Mouse (Mus musculus): ENCODE measurements around the gene Mfap1a. TPM values are rescaled to one million over a fixed set of nuclear protein-coding genes. Genes with fewer than 3 reads are reported as not detected.
"Not testable (repeated sequence)": the region's sequence is repeated elsewhere in the genome, so short reads cannot be mapped to it uniquely, and the experiment has no call there.

Gene Mfap1a
- polyA plus RNA-seq, 1 experiment from 2014 or later, result 32.7 TPM

DNA sequence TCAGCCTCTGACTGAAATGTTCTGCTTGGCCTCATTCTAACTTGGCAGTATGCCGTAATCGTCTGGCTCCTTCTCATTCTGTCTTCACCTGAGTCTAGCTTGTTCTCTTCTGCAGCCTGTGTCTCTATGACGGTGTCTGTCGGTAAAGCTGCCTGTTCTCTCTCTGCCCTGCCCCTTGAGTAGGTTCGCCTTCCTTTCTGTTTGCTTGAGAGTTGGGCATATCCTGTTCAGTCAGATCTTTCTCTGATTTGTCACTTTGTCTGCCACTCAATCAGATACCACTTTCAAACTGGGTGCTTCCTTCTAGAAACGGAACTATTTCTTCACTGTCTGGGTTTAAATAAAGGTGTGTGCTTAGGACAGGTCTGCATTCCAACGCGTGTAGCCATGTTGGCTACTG is 4.9 kb upstream of the Mfap1a start:
- ATAC-seq (ENCODE audit: insufficient number of reproducible peaks, low FRiP score, low TSS enrichment, low read depth), result no peak
- Histone ChIP-seq H3K27me3 (no peaks in the 10 kb centered on the region), H3K27ac (replicated peaks) (no peak overlapping the region), H3K4me1 (peaks cover 14% of the 10 kb centered on the region), H3K9me3 (replicated peaks) (no peaks in the 10 kb centered on the region), H3K4me2 (replicated peaks) (no peak overlapping the region), H3K9ac (no peak overlapping the region), H3K4me3 (replicated peaks) (no peak overlapping the region), H3K36me3 (peaks cover 18% of the 10 kb centered on the region)
- 90% methylated on average over 8 of the region's 8 CpGs for WGBS

GRCm38 (mm10) chr2:121509584-121509983 is 3.1 kb upstream of the Mfap1a start:
- Histone ChIP-seq H3K4me2 (replicated peaks) (peak overlapping the region; percentile 48), H3K9me3 (replicated peaks) (no peaks in the 10 kb centered on the region), H3K4me3 (replicated peaks) (peak overlapping the region; percentile 42), H3K36me3 (peaks cover 16% of the 10 kb centered on the region), H3K9ac (no peak overlapping the region; the same call in 1 of the 2 replicates), H3K4me1 (peaks cover 14% of the 10 kb centered on the region), H3K27ac (replicated peaks) (no peak overlapping the region), H3K27me3 (no peaks in the 10 kb centered on the region)
- peak; percentile 64; the same call in 1 of the 2 replicates for ATAC-seq (ENCODE audit: insufficient number of reproducible peaks, low FRiP score, low TSS enrichment, low read depth)
- WGBS, result 20% methylated on average over 16 of the region's 16 CpGs

DNA sequence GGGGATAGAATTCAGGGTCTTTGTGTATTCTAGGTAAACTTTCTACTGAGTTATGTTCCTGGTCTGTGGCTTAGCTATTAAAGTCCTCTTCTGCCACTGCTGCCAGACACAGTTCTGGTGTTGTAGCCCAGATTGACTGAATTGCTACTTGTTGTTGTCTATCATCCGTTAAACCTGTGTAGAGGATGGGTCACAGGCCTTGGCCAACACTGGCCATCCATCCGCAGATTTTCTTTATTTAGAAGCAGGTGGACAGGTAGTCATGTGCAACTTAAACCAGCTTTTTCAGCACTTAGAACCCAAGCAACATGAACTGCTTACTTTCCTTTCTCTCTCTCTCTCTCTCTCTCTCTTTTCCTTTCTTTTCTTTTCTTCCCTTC is 1.5 kb upstream of the Mfap1a start:
- Histone ChIP-seq H3K4me1 (peaks cover 14% of the 10 kb centered on the region), H3K9ac (no peak overlapping the region), H3K9me3 (replicated peaks) (no peaks in the 10 kb centered on the region), H3K27ac (replicated peaks) (no peak overlapping the region), H3K4me3 (replicated peaks) (peak overlapping the region; percentile 61), H3K27me3 (no peaks in the 10 kb centered on the region), H3K36me3 (peaks cover 20% of the 10 kb centered on the region), H3K4me2 (replicated peaks) (peak overlapping the region; percentile 60)
- ATAC-seq (ENCODE audit: insufficient number of reproducible peaks, low FRiP score, low TSS enrichment, low read depth), result no peak
- 81% methylated on average over 2 of the region's 2 CpGs for WGBS

DNA sequence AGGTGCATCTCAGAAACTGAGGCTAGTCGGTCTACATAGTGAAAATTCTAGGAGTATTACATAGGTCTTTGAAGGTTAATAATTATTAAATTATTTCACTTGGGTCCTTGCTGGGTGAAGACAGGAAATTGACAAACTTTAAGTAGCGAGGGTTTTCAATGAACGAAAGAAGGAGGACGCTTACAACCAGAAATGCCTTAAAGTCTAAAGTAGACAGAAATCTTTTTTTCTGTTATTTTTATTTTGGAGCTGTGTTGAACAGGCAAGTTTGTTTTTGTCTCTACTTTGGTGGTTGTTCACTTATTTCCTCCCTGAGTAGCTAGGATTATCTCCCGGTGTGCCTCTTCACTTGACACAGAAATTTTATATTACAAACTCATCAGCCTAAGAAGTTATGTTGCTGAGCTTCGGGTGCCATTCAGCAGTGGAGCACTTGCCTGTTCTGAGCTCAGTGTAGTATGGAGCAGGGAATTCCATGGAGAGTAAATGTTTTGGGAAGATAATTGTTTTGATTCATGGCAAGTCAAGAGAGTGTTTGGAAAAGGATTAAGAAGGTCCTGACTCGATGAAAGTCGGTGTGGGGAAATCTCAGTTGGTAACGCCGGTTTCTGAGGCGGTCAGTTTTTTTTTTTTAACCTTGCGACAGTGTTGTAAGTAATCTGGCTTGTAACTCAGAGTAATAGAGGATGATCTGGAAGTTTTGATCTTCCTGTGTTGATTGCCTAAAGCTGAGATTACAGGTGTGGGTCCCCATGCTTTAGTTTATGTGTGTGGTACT is 897 bp upstream of the Mfap1a start:
- no peak for ATAC-seq (ENCODE audit: insufficient number of reproducible peaks, low FRiP score, low TSS enrichment, low read depth)
- WGBS, result 21% methylated on average over 12 of the region's 12 CpGs

DNA sequence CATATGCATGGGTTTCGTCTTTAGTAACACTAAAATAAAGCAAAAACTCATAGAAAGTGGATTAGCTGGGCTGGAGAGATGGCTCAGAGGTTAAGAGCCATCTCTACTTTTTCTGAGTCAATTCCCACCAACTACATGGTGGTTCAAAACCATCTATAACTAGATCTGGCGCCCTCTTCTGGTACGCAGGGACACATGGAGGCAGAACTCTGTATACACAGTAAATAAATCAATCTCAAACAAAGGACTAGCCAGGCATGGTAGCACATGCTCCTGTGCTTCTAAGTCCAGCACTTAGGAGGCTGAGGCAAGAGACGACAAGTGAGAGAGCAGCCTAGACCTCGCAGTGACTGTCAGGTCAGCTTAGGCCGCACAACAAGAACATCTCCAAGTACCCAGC is 4.9 kb downstream of the Mfap1a start:
- H3K27me3 ChIP-seq; ATAC-seq (ENCODE audit: insufficient number of reproducible peaks, low FRiP score, low TSS enrichment, low read depth); H3K36me3 ChIP-seq; H3K4me1 ChIP-seq; H3K4me2 ChIP-seq (replicated peaks); H3K27ac ChIP-seq (replicated peaks); H3K9ac ChIP-seq; H3K9me3 ChIP-seq (replicated peaks); H3K4me3 ChIP-seq (replicated peaks): not testable (repeated sequence)
- 70% methylated on average over 3 of the region's 6 CpGs for WGBS

More for the DNA sequence above, 897 bp upstream of the Mfap1a start:
- Histone ChIP-seq H3K4me3 (replicated peaks) (peak overlapping the region; percentile 61), H3K9me3 (replicated peaks) (no peaks in the 10 kb centered on the region), H3K27me3 (no peaks in the 10 kb centered on the region), H3K36me3 (peaks cover 20% of the 10 kb centered on the region), H3K9ac (peak overlapping the region; percentile 40), H3K4me1 (peaks cover 14% of the 10 kb centered on the region), H3K4me2 (replicated peaks) (peak overlapping the region; percentile 60), H3K27ac (replicated peaks) (no peak overlapping the region)

DNA sequence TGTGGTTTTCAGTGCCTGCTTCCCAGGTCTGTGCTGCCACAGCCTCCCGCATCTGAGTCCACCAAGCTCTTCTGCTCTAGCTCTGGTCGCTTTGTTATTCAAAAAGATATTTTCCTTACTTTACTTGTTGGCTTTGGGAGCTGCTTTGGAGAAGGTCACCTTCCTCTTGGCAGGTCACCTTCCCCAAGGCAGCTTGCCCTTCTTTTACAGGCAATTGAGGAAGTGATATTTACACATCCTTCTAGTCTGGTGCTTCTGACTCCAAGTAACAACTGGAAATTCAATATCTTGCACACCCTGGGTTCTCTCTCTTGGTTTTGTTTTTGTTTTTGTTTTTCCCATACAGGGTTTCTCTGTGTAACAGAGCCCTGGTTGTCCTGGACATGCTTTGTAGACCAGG is 22.1 kb downstream of the Mfap1a start:
- not testable (repeated sequence) for H3K27ac ChIP-seq (replicated peaks); H3K4me3 ChIP-seq (replicated peaks); H3K27me3 ChIP-seq; H3K4me2 ChIP-seq (replicated peaks); H3K36me3 ChIP-seq; H3K9ac ChIP-seq; ATAC-seq (ENCODE audit: insufficient number of reproducible peaks, low FRiP score, low TSS enrichment, low read depth); H3K4me1 ChIP-seq; H3K9me3 ChIP-seq (replicated peaks)
- WGBS, result 78% methylated on average over 2 of the region's 2 CpGs

DNA sequence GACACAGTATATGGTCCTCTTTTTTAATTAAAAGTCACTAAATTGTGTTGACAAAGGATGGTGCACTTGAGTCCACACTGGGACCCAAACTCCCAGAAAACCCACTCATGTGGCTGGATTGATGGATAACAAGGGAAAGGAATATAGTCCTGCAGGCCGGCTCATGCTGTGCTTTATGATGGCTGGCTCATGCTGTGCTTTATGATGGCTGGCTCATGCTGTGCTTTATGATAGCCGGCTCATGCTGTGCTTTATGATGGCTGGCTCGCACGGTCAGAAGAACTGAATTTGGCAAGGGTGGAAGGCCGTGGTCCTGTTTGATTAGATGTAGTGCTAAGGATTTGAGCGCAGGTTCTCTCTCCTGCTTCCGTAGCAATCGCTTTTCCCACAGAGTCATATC is 22.9 kb downstream of the Mfap1a start:
- no peaks in the 10 kb centered on the region for H3K27me3 ChIP-seq
- no peaks in the 10 kb centered on the region for H3K9me3 ChIP-seq (replicated peaks)
- no peak overlapping the region for H3K27ac ChIP-seq (replicated peaks)
- no peak overlapping the region for H3K4me2 ChIP-seq (replicated peaks)
- no peaks in the 10 kb centered on the region for H3K36me3 ChIP-seq
- 75% methylated on average over 8 of the region's 8 CpGs for WGBS
- no peaks in the 10 kb centered on the region for H3K4me1 ChIP-seq
- H3K4me3 ChIP-seq (replicated peaks), result no peak overlapping the region
- no peak overlapping the region for H3K9ac ChIP-seq
- no peak for ATAC-seq (ENCODE audit: insufficient number of reproducible peaks, low FRiP score, low TSS enrichment, low read depth)

DNA sequence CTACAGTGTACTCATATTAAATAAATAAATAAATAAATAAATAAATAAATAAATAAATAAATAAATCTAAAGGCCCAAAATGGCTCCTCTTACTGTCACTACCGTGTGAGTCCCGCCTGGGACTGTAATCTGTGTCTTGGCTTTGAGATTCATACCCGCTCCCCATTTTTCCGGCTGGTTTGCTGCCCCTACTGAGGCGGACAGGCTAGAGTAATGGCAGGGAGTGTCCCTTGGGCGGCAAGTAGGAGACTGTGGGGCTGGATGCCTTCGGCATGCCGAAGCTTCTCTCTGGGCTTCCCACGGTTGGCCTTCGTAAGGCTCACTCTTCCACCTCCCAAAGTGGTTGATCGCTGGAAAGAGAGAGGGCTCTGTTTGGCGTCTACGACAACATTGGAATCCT is 25.5 kb downstream of the Mfap1a start:
- not testable (repeated sequence) for H3K4me1 ChIP-seq; H3K9ac ChIP-seq; ATAC-seq (ENCODE audit: insufficient number of reproducible peaks, low FRiP score, low TSS enrichment, low read depth); H3K4me2 ChIP-seq (replicated peaks); H3K36me3 ChIP-seq; H3K4me3 ChIP-seq (replicated peaks); H3K9me3 ChIP-seq (replicated peaks); H3K27me3 ChIP-seq; H3K27ac ChIP-seq (replicated peaks)
- WGBS, result 79% methylated on average over 13 of the region's 13 CpGs

GRCm38 (mm10) chr2:121480498-121480897 is 26.0 kb downstream of the Mfap1a start:
- Histone ChIP-seq H3K9me3 (replicated peaks) (no peaks in the 10 kb centered on the region), H3K4me1 (no peaks in the 10 kb centered on the region), H3K27ac (replicated peaks) (no peak overlapping the region), H3K9ac (no peak overlapping the region), H3K4me2 (replicated peaks) (no peak overlapping the region), H3K27me3 (no peaks in the 10 kb centered on the region), H3K36me3 (no peaks in the 10 kb centered on the region), H3K4me3 (replicated peaks) (no peak overlapping the region)
- ATAC-seq (ENCODE audit: insufficient number of reproducible peaks, low FRiP score, low TSS enrichment, low read depth), result no peak
- WGBS, result 56% methylated on average over 3 of the region's 3 CpGs

DNA sequence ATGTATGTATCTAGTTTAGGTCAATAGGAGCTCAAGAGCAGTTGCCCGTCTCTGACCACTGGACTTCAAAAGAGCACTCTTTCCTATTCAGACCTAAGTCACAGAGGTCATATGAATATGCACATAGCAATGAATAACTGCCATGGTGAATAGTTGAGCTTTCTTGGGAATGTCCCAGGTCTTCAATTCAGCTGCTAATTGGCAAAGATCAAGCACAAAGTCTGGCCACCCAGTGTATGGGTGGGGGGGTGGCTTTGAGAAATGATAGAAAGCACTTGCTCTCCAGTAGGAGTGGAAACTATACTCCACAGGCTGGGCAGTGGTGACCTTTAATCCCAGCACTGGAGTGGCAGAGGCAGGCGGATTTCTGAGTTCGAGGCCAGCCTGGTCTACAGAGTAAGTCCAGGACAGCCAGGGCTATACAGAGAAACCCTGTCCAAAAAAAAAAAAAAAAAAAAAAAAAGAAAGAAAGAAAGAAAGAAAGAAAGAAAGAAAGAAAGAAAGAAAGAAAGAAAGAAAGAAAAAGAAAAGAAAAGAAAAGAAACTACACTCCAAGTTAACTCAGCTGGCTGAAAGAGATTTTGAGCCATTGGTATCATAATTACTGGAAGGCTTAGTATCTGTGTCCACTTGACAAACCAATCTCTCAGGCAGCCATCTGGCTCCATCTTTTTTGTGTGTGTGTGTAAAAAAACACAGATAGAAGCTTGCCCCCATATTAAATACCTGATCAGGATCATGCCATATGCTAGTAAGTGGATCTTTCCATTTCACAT is 28.8 kb downstream of the Mfap1a start:
- 86% methylated on average over 3 of the region's 3 CpGs for WGBS
- Histone ChIP-seq H3K4me3 (replicated peaks) (no peak overlapping the region), H3K27me3 (no peaks in the 10 kb centered on the region), H3K9ac (no peak overlapping the region), H3K4me1 (no peaks in the 10 kb centered on the region), H3K4me2 (replicated peaks) (no peak overlapping the region), H3K9me3 (replicated peaks) (no peaks in the 10 kb centered on the region), H3K36me3 (no peaks in the 10 kb centered on the region), H3K27ac (replicated peaks) (no peak overlapping the region)
- ATAC-seq (ENCODE audit: insufficient number of reproducible peaks, low FRiP score, low TSS enrichment, low read depth), result no peak

DNA sequence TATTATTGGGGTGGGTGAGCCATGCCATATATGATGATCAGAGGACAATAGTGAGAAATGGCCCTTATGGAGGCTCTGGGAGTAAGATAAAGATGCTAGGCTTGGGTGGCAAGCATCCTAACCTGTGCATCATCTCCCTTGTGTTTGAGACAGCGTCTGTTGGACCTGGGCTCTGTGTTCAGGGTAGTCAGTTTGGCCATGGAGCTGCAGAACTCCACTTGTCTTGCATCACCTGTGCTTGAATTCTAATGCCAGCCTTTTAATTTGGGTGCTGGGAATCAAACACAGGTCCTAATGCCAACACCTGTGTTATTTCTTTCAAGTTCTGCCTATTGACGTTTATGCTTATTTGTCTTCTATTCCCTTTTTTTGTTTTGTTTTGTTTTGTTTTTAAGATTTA is 31.2 kb downstream of the Mfap1a start:
- H3K27me3 ChIP-seq; H3K4me1 ChIP-seq; H3K9ac ChIP-seq; H3K36me3 ChIP-seq; H3K9me3 ChIP-seq (replicated peaks); ATAC-seq (ENCODE audit: insufficient number of reproducible peaks, low FRiP score, low TSS enrichment, low read depth); H3K4me3 ChIP-seq (replicated peaks); H3K4me2 ChIP-seq (replicated peaks); H3K27ac ChIP-seq (replicated peaks): not testable (repeated sequence)
- WGBS, result 96% methylated on average over 2 of the region's 2 CpGs
